In genomic region chr1:78536310-78537164, GRCm38 (mm10) we compare ENCODE assay signal across 7 mouse cellular contexts. TPM values are rescaled to one million over a fixed set of nuclear protein-coding genes. Genes with fewer than 3 reads are reported as not detected.
DNase-seq lines count a peak whose midpoint lies in the region; ATAC-seq and TF ChIP-seq lines count a peak whose summit lies in the region.

No protein-coding gene starts in this region.

- no peak overlapping the region for H3K9ac ChIP-seq in limb, embryonic 12.5 days (replicated peaks)
- H3K9ac ChIP-seq in midbrain, embryonic 14.5 days (replicated peaks; ENCODE audit: low read length), result no peak overlapping the region

- no peak for TF ChIP-seq POLR2A in kidney, adult 2 months (IDR thresholded peaks at IDR 0.05; ENCODE audit: low read depth, low read length)
- TF ChIP-seq POLR2A in spleen, adult 2 months (IDR thresholded peaks at IDR 0.05; ENCODE audit: low read depth, low read length), result no peak

- 19% methylated on average over 19 of the region's 19 CpGs for WGBS in kidney, adult 2 months
- 28% methylated on average over 19 of the region's 19 CpGs for WGBS in limb, embryonic 12.5 days
- 35% methylated on average over 19 of the region's 19 CpGs for WGBS in midbrain, embryonic 14.5 days
- WGBS in spleen, adult 2 months, result 28% methylated on average over 19 of the region's 19 CpGs

- DNase-seq in adrenal gland, adult 18-20 months (ENCODE audit: low spot score in 2 of 2), result peak; percentile 73 to 82
- DNase-seq in embryo, embryonic 10.5 days (ENCODE audit: low spot score), result peak; percentile 85
- peak; percentile 63 to 89 for DNase-seq in heart, adult 18-20 months
- peak; percentile 75 for DNase-seq in kidney, adult 2 months
- peak; percentile 89 for DNase-seq in midbrain, embryonic 14.5 days
- DNase-seq in spleen, adult 2 months (ENCODE audit: low read depth in 1 of 2, low spot score in 2 of 2), result peak; percentile 60 to 73

- peak; percentile 82 for TF ChIP-seq CTCF in kidney, adult 2 months (conservative IDR thresholded peaks at IDR 0.05; ENCODE audit: insufficient read depth, insufficient read length, low read depth, low read length)
- peak; percentile 72; the same call in 1 of the 2 replicates for TF ChIP-seq CTCF in spleen, adult 2 months (IDR thresholded peaks at IDR 0.05; ENCODE audit: extremely low read depth, insufficient read depth, insufficient read length, insufficient replicate concordance)

- ATAC-seq in limb, embryonic 12.5 days (ENCODE audit: insufficient number of reproducible peaks, insufficient read depth, low FRiP score, low TSS enrichment, low read depth), result no peak
- peak; percentile 62; the same call in 1 of the 2 replicates for ATAC-seq in midbrain, embryonic 14.5 days (ENCODE audit: low FRiP score, low TSS enrichment)

- no peaks in the 10 kb centered on the region for H3K9me3 ChIP-seq in limb, embryonic 12.5 days
- no peaks in the 10 kb centered on the region for H3K9me3 ChIP-seq in midbrain, embryonic 14.5 days (ENCODE audit: control insufficient read depth, low read length)

- peak overlapping the region; percentile 23; the same call in 1 of the 2 replicates for H3K4me2 ChIP-seq in limb, embryonic 12.5 days
- peak overlapping the region; percentile 59 for H3K4me2 ChIP-seq in midbrain, embryonic 14.5 days (ENCODE audit: low read length)

- H3K4me1 ChIP-seq in kidney, adult 2 months (ENCODE audit: control insufficient read depth, insufficient read depth, low read length), result no peaks in the 10 kb centered on the region
- peaks cover 24% of the 10 kb centered on the region for H3K4me1 ChIP-seq in limb, embryonic 12.5 days (replicated peaks)
- no peaks in the 10 kb centered on the region; the same call in 1 of the 2 replicates for H3K4me1 ChIP-seq in midbrain, embryonic 14.5 days (ENCODE audit: control insufficient read depth, insufficient read depth, low read length)
- no peaks in the 10 kb centered on the region; the same call in 1 of the 2 replicates for H3K4me1 ChIP-seq in spleen, adult 2 months (ENCODE audit: control insufficient read depth, insufficient read depth, insufficient read length)

- H3K27ac ChIP-seq in kidney, adult 2 months (ENCODE audit: insufficient read depth, low read depth, low read length), result no peak overlapping the region
- no peak overlapping the region for H3K27ac ChIP-seq in limb, embryonic 12.5 days
- no peak overlapping the region for H3K27ac ChIP-seq in midbrain, embryonic 14.5 days (replicated peaks; ENCODE audit: low read depth, low read length)
- no peak overlapping the region for H3K27ac ChIP-seq in spleen, adult 2 months (ENCODE audit: insufficient read depth, low read length)

- no peak overlapping the region for H3K4me3 ChIP-seq in kidney, adult 2 months (ENCODE audit: insufficient read depth, low read depth, low read length)
- H3K4me3 ChIP-seq in limb, embryonic 12.5 days (replicated peaks), result no peak overlapping the region
- H3K4me3 ChIP-seq in midbrain, embryonic 14.5 days (replicated peaks; ENCODE audit: low read depth, low read length), result peak overlapping the region; percentile 27; the same call in 1 of the 2 replicates
- H3K4me3 ChIP-seq in spleen, adult 2 months (ENCODE audit: extremely low read depth, insufficient read depth, insufficient read length), result no peak overlapping the region

- H3K36me3 ChIP-seq in kidney, adult 2 months (ENCODE audit: control insufficient read depth, insufficient read depth, low read length), result no peaks in the 10 kb centered on the region
- no peaks in the 10 kb centered on the region for H3K36me3 ChIP-seq in limb, embryonic 12.5 days
- no peaks in the 10 kb centered on the region for H3K36me3 ChIP-seq in midbrain, embryonic 14.5 days (ENCODE audit: control insufficient read depth, insufficient read depth, low read length)
- H3K36me3 ChIP-seq in spleen, adult 2 months (ENCODE audit: control insufficient read depth, insufficient read depth, low read length), result no peaks in the 10 kb centered on the region

- no peaks in the 10 kb centered on the region for H3K27me3 ChIP-seq in kidney, adult 2 months (replicated peaks; ENCODE audit: control insufficient read depth, insufficient read depth, low read length)
- H3K27me3 ChIP-seq in limb, embryonic 12.5 days, result no peaks in the 10 kb centered on the region
- H3K27me3 ChIP-seq in midbrain, embryonic 14.5 days (ENCODE audit: control insufficient read depth, insufficient read depth, low read length), result no peaks in the 10 kb centered on the region
- H3K27me3 ChIP-seq in spleen, adult 2 months (ENCODE audit: control insufficient read depth, insufficient read depth, low read length), result no peaks in the 10 kb centered on the region

RNA-seq across cellular contexts. Expression of gene BC035947, which starts 24.6 kb away (rescaled TPM):
- total RNA-seq in adrenal gland, adult 18-20 months (2021), result under 1 TPM; 0.23 to 0.83 TPM
- not detected for total RNA-seq in heart, adult 18-20 months (2021)
- polyA plus RNA-seq in kidney, adult 2 months (2012; rRNA removed), result 14.6 and 14.9 TPM in 2 replicates
- 0.42 and 0.43 TPM in 2 replicates for polyA plus RNA-seq in limb, embryonic 12.5 days (2016; fragmentation: Nextera tagmentation; extraction: Ambion mirVana)
- 0.81 and 1.2 TPM in 2 replicates for polyA plus RNA-seq in midbrain, embryonic 14.5 days (2014; fragmentation: Nextera tagmentation; extraction: Ambion mirVana)
- polyA plus RNA-seq in spleen, adult 2 months (2012; rRNA removed), result 0.02 TPM in 1 of 2 replicates, not detected in the other

RNA-seq across cellular contexts. Expression of gene Mogat1, which starts 25.7 kb away (rescaled TPM):
- total RNA-seq in adrenal gland, adult 18-20 months (2021), result 1 to 10 TPM; 3.7 to 9.6 TPM
- total RNA-seq in heart, adult 18-20 months (2021), result under 1 TPM in 1 of 2 experiments, not detected in 1; 0.69 TPM
- polyA plus RNA-seq in kidney, adult 2 months (2012; rRNA removed), result 109 and 120 TPM in 2 replicates
- polyA plus RNA-seq in limb, embryonic 12.5 days (2016; fragmentation: Nextera tagmentation; extraction: Ambion mirVana), result 0.50 TPM in 1 of 2 replicates, not detected in the other
- 0.72 TPM in 1 of 2 replicates, not detected in the other for polyA plus RNA-seq in midbrain, embryonic 14.5 days (2014; fragmentation: Nextera tagmentation; extraction: Ambion mirVana)
- 0.88 TPM in 1 of 2 replicates, not detected in the other for polyA plus RNA-seq in spleen, adult 2 months (2012; rRNA removed)

RNA-seq across cellular contexts. Expression of gene Farsb, which starts 47.8 kb away (rescaled TPM):
- 10 to 100 TPM; 67.2 to 72.7 TPM for total RNA-seq in adrenal gland, adult 18-20 months (2021)
- total RNA-seq in heart, adult 18-20 months (2021), result 10 to 100 TPM; 47.8 to 51.2 TPM
- 19.8 and 23.1 TPM in 2 replicates for polyA plus RNA-seq in kidney, adult 2 months (2012; rRNA removed)
- 137 and 142 TPM in 2 replicates for polyA plus RNA-seq in limb, embryonic 12.5 days (2016; fragmentation: Nextera tagmentation; extraction: Ambion mirVana)
- polyA plus RNA-seq in midbrain, embryonic 14.5 days (2014; fragmentation: Nextera tagmentation; extraction: Ambion mirVana), result 158 and 168 TPM in 2 replicates
- polyA plus RNA-seq in spleen, adult 2 months (2012; rRNA removed), result 6.6 and 8.7 TPM in 2 replicates

Comparison
In these comparisons a context has a peak if more than half of its experiments do, and no peak if none do; other contexts are left out.
1. RNA of gene Mogat1, which starts 25.7 kb away (polyA plus RNA-seq): 109 to 120 TPM in kidney, adult 2 months; 0.88 TPM in spleen, adult 2 months, 0.72 TPM in midbrain, embryonic 14.5 days and 0.50 TPM in limb, embryonic 12.5 days; every median in the first group is over 10 times any median in the second.
2. Peak in every context shown above with its lines, with median percentiles within 50 percentile points of each other: DNase-seq.